Mouse (Mus musculus) testis, adult 2 months (tissue): ENCODE data around the gene Ugt1a9. TPM values are rescaled to one million over a fixed set of nuclear protein-coding genes. Genes with fewer than 3 reads are reported as not detected.
A peak's percentile ranks its signal among the peaks of the same experiment; 100 is the strongest.
"Not testable (repeated sequence)": the region's sequence is repeated elsewhere in the genome, so short reads cannot be mapped to it uniquely, and the experiment has no call there.

Experiments
- H3K27ac ChIP-seq: fragments of 200-500 bp; 2 replicates; pipeline ENCODE4 v1.5.1; 2012; ENCODE audit warnings: low read depth, low read length; ENCODE audit not compliant: control insufficient read depth, insufficient read depth
- H3K27me3 ChIP-seq: fragments of 200-500 bp; 2 replicates; pipeline ENCODE4 v1.6.1; 2012; ENCODE audit warnings: mild to moderate bottlenecking, low read length, moderate library complexity; ENCODE audit not compliant: control insufficient read depth, insufficient read depth
- H3K36me3 ChIP-seq: fragments of 200-500 bp; 2 replicates; pipeline ENCODE4 v1.6.1; 2012; ENCODE audit warnings: mild to moderate bottlenecking, low read length; ENCODE audit not compliant: control insufficient read depth, insufficient read depth
- H3K4me1 ChIP-seq: fragments of 200-500 bp; 2 replicates; pipeline ENCODE4 v1.6.1; 2012; ENCODE audit warnings: low read length; ENCODE audit not compliant: control insufficient read depth, insufficient read depth
- H3K4me3 ChIP-seq: fragments of 200-500 bp; 2 replicates; pipeline ENCODE4 v1.5.1; 2012; ENCODE audit warnings: low read depth, mild to moderate bottlenecking, low read length, moderate library complexity, mixed read lengths; ENCODE audit not compliant: control insufficient read depth
- CTCF ChIP-seq: fragments of 200-500 bp; IDR thresholded peaks from 2 replicates; pipeline ENCODE4 v1.5.1; 2012; ENCODE audit warnings: low read depth, mild to moderate bottlenecking, inconsistent platforms, low read length, moderate library complexity; ENCODE audit not compliant: control insufficient read depth, insufficient read depth, insufficient replicate concordance
- POLR2A ChIP-seq: fragments of 200-500 bp; IDR thresholded peaks from 2 replicates; pipeline ENCODE4 v1.6.1; 2012; ENCODE audit warnings: low read depth, mild to moderate bottlenecking, inconsistent platforms, low read length, moderate library complexity; ENCODE audit not compliant: control insufficient read depth
- polyA plus RNA-seq: library from polyadenylated mRNA; depleted of rRNA; stranded (reverse); fragments of >200 nt; gene quantifications from 2 replicates; pipeline ENCODE4 v1.2.3, GENCODE M21; 2012

The Ugt1a9 gene
- polyA plus RNA-seq, 1 experiment: 0.06 TPM

- not testable (repeated sequence) for H3K4me3 ChIP-seq, H3K27ac ChIP-seq, H3K4me1 ChIP-seq, H3K27me3 ChIP-seq, H3K36me3 ChIP-seq
Measured at GRCm38 (mm10) chr1:88121521-88121920, 50.9 kb downstream of the Ugt1a9 start.

GRCm38 (mm10) chr1:88125827-88126360 lies 55.3 kb downstream of the Ugt1a9 start:
- H3K4me1 ChIP-seq, H3K27ac ChIP-seq, H3K4me3 ChIP-seq, H3K36me3 ChIP-seq, H3K27me3 ChIP-seq: not testable (repeated sequence)

- not testable (repeated sequence) for H3K4me1 ChIP-seq, H3K4me3 ChIP-seq, H3K27me3 ChIP-seq, H3K36me3 ChIP-seq
- 0 out of 2 replicates have a peak overlapping the region, but pooled peaks have one; percentile 21 for H3K27ac ChIP-seq
Measured at GRCm38 (mm10) chr1:88129091-88129490, 58.5 kb downstream of the Ugt1a9 start.

GRCm38 (mm10) chr1:88130223-88130622 lies 59.6 kb downstream of the Ugt1a9 start:
- H3K36me3 ChIP-seq, H3K4me3 ChIP-seq, H3K27ac ChIP-seq, H3K27me3 ChIP-seq, H3K4me1 ChIP-seq: not testable (repeated sequence)

GRCm38 (mm10) chr1:88133908-88134456 lies 63.4 kb downstream of the Ugt1a9 start:
- Histone ChIP-seq H3K27me3 (no peaks in the 10 kb centered on the region), H3K4me3 (no peak overlapping the region), H3K4me1 (no peaks in the 10 kb centered on the region), H3K36me3 (no peaks in the 10 kb centered on the region), H3K27ac (peak overlapping the region; percentile 66; the same call in 1 of the 2 replicates)
- TF ChIP-seq POLR2A (no peak), CTCF (no peak)

- H3K27ac ChIP-seq: peak within 1 kb of the TSS; percentile 66
- not testable (repeated sequence) for H3K4me3 ChIP-seq, H3K27me3 ChIP-seq, H3K4me1 ChIP-seq, H3K36me3 ChIP-seq
Measured at GRCm38 (mm10) chr1:88134457-88135011, 63.9 kb downstream of the Ugt1a9 start, which contains the start of gene Ugt1a6a. Gene Ugt1a6a (plus strand): TSS chr1:88134809.

- not testable (repeated sequence) for H3K4me1 ChIP-seq, H3K4me3 ChIP-seq, H3K27me3 ChIP-seq
Measured at GRCm38 (mm10) chr1:88135229-88135904, 64.8 kb downstream of the Ugt1a9 start.

GRCm38 (mm10) chr1:88136646-88137045 lies 66.0 kb downstream of the Ugt1a9 start:
- Histone ChIP-seq H3K36me3 (no peaks in the 10 kb centered on the region), H3K27me3 (no peaks in the 10 kb centered on the region), H3K4me1 (no peaks in the 10 kb centered on the region), H3K4me3 (no peak overlapping the region), H3K27ac (no peak overlapping the region)
- TF ChIP-seq POLR2A (no peak), CTCF (no peak)

More at GRCm38 (mm10) chr1:88135229-88135904, 64.8 kb downstream of the Ugt1a9 start:
- peak overlapping the region; percentile 10 for H3K27ac ChIP-seq
- not testable (repeated sequence) for H3K36me3 ChIP-seq
